Mouse (Mus musculus): Measurements from ENCODE around the gene March4. TPM values are rescaled to one million over a fixed set of nuclear protein-coding genes. Genes with fewer than 3 reads are reported as not detected.

The March4 gene
- polyA plus RNA-seq, 1 experiment: 6.5 TPM

DNA sequence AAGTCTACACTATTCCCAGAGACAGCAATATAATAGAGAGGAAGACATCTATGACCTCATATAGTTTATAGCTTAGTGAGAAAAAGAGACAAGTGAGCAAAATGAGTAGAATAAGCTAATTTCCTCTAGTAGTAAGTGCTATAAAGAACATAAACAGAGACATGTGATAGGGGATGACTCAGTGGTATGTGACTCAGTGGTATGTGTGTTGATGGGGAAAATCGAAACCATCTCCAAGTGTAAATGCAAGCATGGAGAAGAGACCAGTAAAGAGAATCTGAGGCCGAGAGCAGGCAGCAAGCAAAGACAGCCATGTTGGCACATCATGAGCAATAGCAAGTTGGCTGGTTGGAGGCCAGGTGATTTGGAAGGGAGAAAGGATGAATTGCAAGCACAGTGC, 13.6 kb upstream of the March4 start:
- Histone ChIP-seq H3K27ac (ENCODE audit: insufficient read depth, low read length) (no peak overlapping the region), H3K4me1 (ENCODE audit: control insufficient read depth, insufficient read depth, low read length) (no peaks in the 10 kb centered on the region), H3K27me3 (ENCODE audit: control insufficient read depth, insufficient read depth, low read length) (no peaks in the 10 kb centered on the region), H3K4me3 (replicated peaks; ENCODE audit: insufficient read depth, low read depth, low read length) (no peak overlapping the region)
- no peak for DNase-seq
- TF ChIP-seq CTCF (IDR thresholded peaks at IDR 0.05; ENCODE audit: borderline replicate concordance, insufficient read depth, low read depth, low read length) (no peak), POLR2A (IDR thresholded peaks at IDR 0.05; ENCODE audit: borderline replicate concordance, insufficient read depth, low read length) (no peak)
- WGBS: 85% methylated on average over 2 of the region's 2 CpGs

DNA sequence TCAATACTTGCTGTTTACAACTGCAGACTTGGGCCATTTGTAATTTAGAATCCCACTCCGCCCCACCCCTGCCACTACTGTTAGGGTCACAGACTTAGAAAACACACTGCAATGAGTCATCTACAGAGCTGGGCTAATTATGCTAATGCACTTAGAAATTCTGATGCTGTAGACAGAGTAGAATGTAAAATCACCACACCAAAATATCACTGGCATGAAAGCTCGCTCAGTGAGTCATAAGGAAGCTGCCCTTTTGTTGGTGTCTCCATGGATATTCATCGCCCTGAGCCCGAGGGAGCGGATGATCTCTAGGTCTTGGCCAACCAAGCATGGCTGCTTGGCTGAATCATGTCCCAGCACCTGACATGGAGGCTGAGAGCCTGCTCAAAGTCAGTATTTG, 1.5 kb upstream of the March4 start:
- 65% methylated on average over 5 of the region's 5 CpGs for WGBS
- no peak overlapping the region for H3K27ac ChIP-seq (ENCODE audit: insufficient read depth, low read length)
- no peak overlapping the region for H3K4me3 ChIP-seq (replicated peaks; ENCODE audit: insufficient read depth, low read depth, low read length)
- no peak for TF ChIP-seq CTCF (IDR thresholded peaks at IDR 0.05; ENCODE audit: borderline replicate concordance, insufficient read depth, low read depth, low read length)
- TF ChIP-seq POLR2A (IDR thresholded peaks at IDR 0.05; ENCODE audit: borderline replicate concordance, insufficient read depth, low read length): no peak
- no peak for DNase-seq
- H3K4me1 ChIP-seq (ENCODE audit: control insufficient read depth, insufficient read depth, low read length): no peaks in the 10 kb centered on the region; the same call in 1 of the 2 replicates
- no peaks in the 10 kb centered on the region for H3K27me3 ChIP-seq (ENCODE audit: control insufficient read depth, insufficient read depth, low read length)

DNA sequence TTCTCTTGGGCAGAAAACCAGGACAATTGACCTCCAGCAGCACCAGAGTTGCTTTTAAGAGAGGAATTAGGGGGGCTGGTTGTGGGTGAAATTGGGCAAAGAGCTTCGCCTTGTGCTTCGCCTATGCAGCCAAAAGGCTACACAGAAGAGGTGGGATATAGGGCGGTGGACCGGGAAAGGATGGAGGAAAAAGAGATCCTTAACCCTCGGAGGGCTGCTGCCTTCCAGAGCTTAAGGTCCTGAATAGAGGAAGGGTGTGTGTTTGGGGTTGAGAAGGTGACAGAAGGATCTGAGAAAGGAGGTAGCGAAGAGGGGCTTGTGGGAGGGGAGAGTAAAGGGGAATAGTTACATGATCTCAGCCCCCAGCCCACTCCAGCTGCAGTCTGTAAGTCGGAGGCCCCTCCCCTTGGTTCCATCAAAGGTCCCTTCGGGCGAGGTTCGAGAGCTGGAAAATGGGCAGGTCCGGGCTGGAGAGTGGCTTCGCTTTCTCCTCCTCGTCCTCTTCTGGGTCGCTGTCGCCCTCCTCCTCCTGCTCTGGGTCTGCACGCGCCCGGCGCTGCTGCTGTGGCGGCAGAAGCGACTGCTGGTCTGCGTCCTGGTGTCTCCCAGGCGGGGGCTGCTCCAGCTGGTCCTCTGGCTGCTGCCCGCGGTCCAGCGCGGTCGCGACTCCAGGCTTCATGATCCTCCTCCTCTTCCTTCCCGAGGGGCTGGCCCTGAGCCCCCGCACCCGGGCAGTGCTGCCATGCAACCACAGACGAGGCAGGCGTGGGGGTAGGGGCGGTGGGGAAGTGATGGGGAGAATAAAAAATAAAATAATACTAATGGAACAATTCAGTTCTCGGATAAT, 782 bp downstream of the March4 start:
- peak; percentile 16 to 36 for DNase-seq
- peak overlapping the region; percentile 79 for H3K4me3 ChIP-seq (replicated peaks; ENCODE audit: insufficient read depth, low read depth, low read length)
- no peaks in the 10 kb centered on the region for H3K27me3 ChIP-seq (ENCODE audit: control insufficient read depth, insufficient read depth, low read length)
- H3K27ac ChIP-seq (ENCODE audit: insufficient read depth, low read length): no peak overlapping the region
- WGBS: 5% methylated on average over 36 of the region's 36 CpGs
- TF ChIP-seq CTCF (IDR thresholded peaks at IDR 0.05; ENCODE audit: borderline replicate concordance, insufficient read depth, low read depth, low read length): no peak
- TF ChIP-seq POLR2A (IDR thresholded peaks at IDR 0.05; ENCODE audit: borderline replicate concordance, insufficient read depth, low read length): no peak
- no peaks in the 10 kb centered on the region; the same call in 1 of the 2 replicates for H3K4me1 ChIP-seq (ENCODE audit: control insufficient read depth, insufficient read depth, low read length)

DNA sequence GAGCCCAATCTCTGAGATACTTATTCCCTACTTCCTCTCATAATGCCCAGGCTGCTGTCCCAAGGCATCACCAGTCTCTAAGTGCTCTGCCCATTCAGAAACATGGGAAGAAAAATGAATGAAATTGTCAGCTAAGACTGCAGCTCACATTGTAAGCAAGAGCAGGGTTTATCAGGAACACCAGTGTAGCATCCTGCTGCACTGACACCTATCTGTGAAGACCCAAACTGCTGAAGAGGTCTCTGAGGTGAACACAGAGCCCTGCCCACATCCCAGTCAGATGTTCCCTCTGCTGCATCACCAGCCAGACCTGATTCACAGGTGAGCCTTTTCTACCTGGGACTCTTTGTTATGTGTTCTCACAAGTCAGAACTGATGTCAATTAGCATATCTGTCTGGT, 3.3 kb downstream of the March4 start:
- TF ChIP-seq CTCF (IDR thresholded peaks at IDR 0.05; ENCODE audit: borderline replicate concordance, insufficient read depth, low read depth, low read length) (peak; percentile 36; the same call in 1 of the 2 replicates), POLR2A (IDR thresholded peaks at IDR 0.05; ENCODE audit: borderline replicate concordance, insufficient read depth, low read length) (no peak)
- no peaks in the 10 kb centered on the region for H3K27me3 ChIP-seq (ENCODE audit: control insufficient read depth, insufficient read depth, low read length)
- H3K27ac ChIP-seq (ENCODE audit: insufficient read depth, low read length): no peak overlapping the region

DNA sequence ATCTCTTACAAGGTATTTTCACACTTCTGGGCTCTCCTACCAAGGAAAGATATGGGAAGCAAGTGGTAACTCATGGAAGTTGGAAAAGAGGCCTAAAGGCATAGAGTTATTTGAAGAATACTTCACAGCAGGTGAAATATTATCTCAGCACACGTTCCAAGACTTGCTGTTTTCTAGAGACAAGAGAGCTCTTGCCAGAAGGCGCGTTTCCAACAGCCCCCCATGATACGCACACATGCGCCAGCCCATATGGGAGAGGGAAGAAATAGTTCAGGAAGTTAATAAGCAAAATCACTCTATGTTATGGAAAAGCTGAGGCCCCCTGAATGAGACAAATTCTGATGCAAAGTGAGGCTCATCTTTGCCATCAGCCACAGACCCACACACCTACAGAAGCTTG, 3.8 kb downstream of the March4 start:
- 61% methylated on average over 5 of the region's 5 CpGs for WGBS
- Histone ChIP-seq H3K4me3 (replicated peaks; ENCODE audit: insufficient read depth, low read depth, low read length) (peak overlapping the region; percentile 21), H3K27ac (ENCODE audit: insufficient read depth, low read length) (no peak overlapping the region), H3K27me3 (ENCODE audit: control insufficient read depth, insufficient read depth, low read length) (no peaks in the 10 kb centered on the region), H3K4me1 (ENCODE audit: control insufficient read depth, insufficient read depth, low read length) (no peaks in the 10 kb centered on the region)
- TF ChIP-seq POLR2A (IDR thresholded peaks at IDR 0.05; ENCODE audit: borderline replicate concordance, insufficient read depth, low read length) (no peak), CTCF (IDR thresholded peaks at IDR 0.05; ENCODE audit: borderline replicate concordance, insufficient read depth, low read depth, low read length) (no peak)
- DNase-seq: no peak

More for the DNA sequence above, 3.3 kb downstream of the March4 start:
- no peak for DNase-seq
- Histone ChIP-seq H3K4me3 (replicated peaks; ENCODE audit: insufficient read depth, low read depth, low read length) (peak overlapping the region; percentile 11), H3K4me1 (ENCODE audit: control insufficient read depth, insufficient read depth, low read length) (no peaks in the 10 kb centered on the region; the same call in 1 of the 2 replicates)

DNA sequence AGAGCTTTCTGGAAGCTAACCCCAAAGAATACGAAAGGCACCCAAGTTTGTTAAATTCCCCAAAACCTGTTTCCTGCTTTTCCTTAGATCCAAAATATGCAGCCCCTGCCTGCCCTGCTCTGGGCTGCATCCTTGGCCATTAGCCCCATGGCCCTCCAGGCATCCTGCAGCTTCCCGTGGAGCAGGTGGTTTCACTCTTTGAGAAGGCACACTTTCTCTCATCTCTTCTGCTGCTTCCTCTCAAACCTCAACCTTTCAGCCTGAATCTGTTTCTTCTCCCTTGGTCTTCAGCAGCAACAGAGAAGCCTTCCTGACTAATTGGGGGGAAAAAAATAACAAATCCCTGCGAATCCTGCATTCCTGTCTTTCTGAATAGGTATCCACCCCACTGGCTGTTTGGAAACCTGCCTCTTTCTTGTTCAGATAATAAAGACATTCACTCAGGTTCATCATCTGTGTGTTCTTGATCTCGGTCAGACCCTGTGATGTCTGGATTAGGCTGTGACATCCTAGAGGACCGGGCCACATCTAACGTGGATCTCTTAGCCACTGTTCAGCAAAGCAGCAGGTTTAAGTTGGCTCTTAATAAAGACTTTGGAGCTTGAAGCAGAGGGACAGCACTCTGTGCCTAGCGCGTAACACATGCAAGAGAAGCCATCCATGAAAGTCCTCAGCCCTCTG, 6.1 kb downstream of the March4 start:
- Histone ChIP-seq H3K4me1 (ENCODE audit: control insufficient read depth, insufficient read depth, low read length) (no peaks in the 10 kb centered on the region), H3K27me3 (ENCODE audit: control insufficient read depth, insufficient read depth, low read length) (no peaks in the 10 kb centered on the region; the same call in 1 of the 2 replicates), H3K4me3 (replicated peaks; ENCODE audit: insufficient read depth, low read depth, low read length) (no peak overlapping the region), H3K27ac (ENCODE audit: insufficient read depth, low read length) (no peak overlapping the region)
- DNase-seq: no peak
- no peak for TF ChIP-seq POLR2A (IDR thresholded peaks at IDR 0.05; ENCODE audit: borderline replicate concordance, insufficient read depth, low read length)
- no peak for TF ChIP-seq CTCF (IDR thresholded peaks at IDR 0.05; ENCODE audit: borderline replicate concordance, insufficient read depth, low read depth, low read length)
- 48% methylated on average over 8 of the region's 8 CpGs for WGBS

DNA sequence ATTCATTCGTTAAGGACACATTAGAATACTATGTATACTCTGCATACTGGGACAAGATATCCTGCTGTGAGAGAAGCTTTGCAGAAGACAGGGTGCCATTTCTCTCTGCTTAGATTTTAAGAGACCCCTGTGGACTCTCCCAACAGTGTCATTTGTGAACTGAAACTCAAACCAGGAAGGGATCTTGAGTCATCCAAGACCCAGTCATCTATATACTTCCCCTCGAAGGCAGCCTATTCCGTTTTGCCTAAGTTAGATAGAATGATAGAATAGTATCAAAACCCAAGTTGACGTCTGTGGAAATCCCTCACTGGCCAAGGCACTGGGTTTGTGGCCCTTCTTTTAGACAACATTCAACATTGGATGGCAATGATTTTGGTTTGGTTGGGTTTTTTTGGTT, 7.5 kb downstream of the March4 start:
- no peak overlapping the region for H3K27ac ChIP-seq (ENCODE audit: insufficient read depth, low read length)
- WGBS: 92% methylated on average over 4 of the region's 4 CpGs
- H3K4me3 ChIP-seq (replicated peaks; ENCODE audit: insufficient read depth, low read depth, low read length): no peak overlapping the region
- DNase-seq: no peak
- no peaks in the 10 kb centered on the region for H3K4me1 ChIP-seq (ENCODE audit: control insufficient read depth, insufficient read depth, low read length)
- no peaks in the 10 kb centered on the region; the same call in 1 of the 2 replicates for H3K27me3 ChIP-seq (ENCODE audit: control insufficient read depth, insufficient read depth, low read length)
- TF ChIP-seq CTCF (IDR thresholded peaks at IDR 0.05; ENCODE audit: borderline replicate concordance, insufficient read depth, low read depth, low read length) (no peak), POLR2A (IDR thresholded peaks at IDR 0.05; ENCODE audit: borderline replicate concordance, insufficient read depth, low read length) (no peak)
